Mouse (Mus musculus): ENCODE results near the gene Dnaaf5. TPM values are rescaled to one million over a fixed set of nuclear protein-coding genes. Genes with fewer than 3 reads are reported as not detected.

Gene Dnaaf5
- polyA plus RNA-seq, 1 experiment from 2014 or later, result 5.9 TPM

GRCm38 (mm10) chr5:139174556-139175547 is 24.8 kb downstream of the Dnaaf5 start:
- no peak for ATAC-seq (ENCODE audit: insufficient read depth, low FRiP score, low read depth)
- H3K36me3 ChIP-seq, result peaks cover 16% of the 10 kb centered on the region; the same call in 1 of the 2 replicates
- H3K27me3 ChIP-seq (replicated peaks), result no peaks in the 10 kb centered on the region
- H3K9ac ChIP-seq, result no peak overlapping the region
- WGBS, result 44% methylated on average over 10 of the region's 10 CpGs
- 0 out of 2 replicates have a peak, but pooled peaks cover 5% of the 10 kb centered on the region for H3K4me1 ChIP-seq
- H3K27ac ChIP-seq, result peak overlapping the region; percentile 35; the same call in 1 of the 2 replicates
- no peak overlapping the region for H3K4me3 ChIP-seq (replicated peaks)
- no peaks in the 10 kb centered on the region for H3K9me3 ChIP-seq
- H3K4me2 ChIP-seq, result no peak overlapping the region

GRCm38 (mm10) chr5:139178895-139179631 is 29.0 kb downstream of the Dnaaf5 start:
- Histone ChIP-seq H3K4me1 (0 out of 2 replicates have a peak, but pooled peaks cover 2% of the 10 kb centered on the region), H3K4me3 (replicated peaks) (no peak overlapping the region), H3K27me3 (replicated peaks) (no peaks in the 10 kb centered on the region), H3K4me2 (no peak overlapping the region), H3K9me3 (no peaks in the 10 kb centered on the region), H3K27ac (no peak overlapping the region), H3K9ac (no peak overlapping the region), H3K36me3 (0 out of 2 replicates have a peak, but pooled peaks cover 11% of the 10 kb centered on the region)
- ATAC-seq (ENCODE audit: insufficient read depth, low FRiP score, low read depth), result peak; percentile 77
- WGBS, result 25% methylated on average over 11 of the region's 11 CpGs

GRCm38 (mm10) chr5:139183131-139183530 is 33.1 kb downstream of the Dnaaf5 start:
- Histone ChIP-seq H3K27ac (no peak overlapping the region), H3K27me3 (replicated peaks) (no peaks in the 10 kb centered on the region), H3K4me3 (replicated peaks) (no peak overlapping the region), H3K9me3 (no peaks in the 10 kb centered on the region), H3K4me2 (no peak overlapping the region), H3K9ac (no peak overlapping the region), H3K4me1 (no peaks in the 10 kb centered on the region), H3K36me3 (peaks cover 27% of the 10 kb centered on the region)
- 94% methylated on average over 2 of the region's 2 CpGs for WGBS
- no peak for ATAC-seq (ENCODE audit: insufficient read depth, low FRiP score, low read depth)

- Histone ChIP-seq H3K27me3 (replicated peaks) (no peaks in the 10 kb centered on the region), H3K4me2 (no peak overlapping the region), H3K4me1 (no peaks in the 10 kb centered on the region), H3K9ac (no peak overlapping the region), H3K36me3 (peaks cover 27% of the 10 kb centered on the region), H3K27ac (no peak overlapping the region), H3K4me3 (replicated peaks) (no peak overlapping the region), H3K9me3 (no peaks in the 10 kb centered on the region)
- ATAC-seq (ENCODE audit: insufficient read depth, low FRiP score, low read depth), result no peak
- 90% methylated on average over 9 of the region's 9 CpGs for WGBS
Observed at GRCm38 (mm10) chr5:139183601-139184000, 33.6 kb downstream of the Dnaaf5 start.

DNA sequence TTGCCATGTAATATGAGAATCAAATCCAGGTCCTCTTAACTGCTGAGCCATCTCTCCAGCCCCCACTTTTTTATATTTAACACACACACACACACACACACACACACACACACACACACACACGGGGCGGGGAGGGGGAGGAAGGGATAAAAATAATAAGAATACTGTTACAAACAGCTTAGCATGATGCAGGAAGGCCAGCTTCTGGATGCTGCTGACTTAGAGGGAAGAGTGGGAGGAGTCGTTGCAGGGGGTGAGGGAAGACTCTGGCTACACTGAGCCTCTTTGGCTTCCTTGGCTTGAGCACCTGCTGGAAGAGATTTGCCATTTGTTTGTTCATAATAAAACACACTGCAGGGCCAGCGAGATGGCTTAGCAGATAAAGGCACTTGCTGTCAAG is 34.9 kb downstream of the Dnaaf5 start:
- no peaks in the 10 kb centered on the region for H3K27me3 ChIP-seq (replicated peaks)
- no peak overlapping the region for H3K27ac ChIP-seq
- H3K4me3 ChIP-seq (replicated peaks), result no peak overlapping the region
- H3K4me2 ChIP-seq, result no peak overlapping the region
- H3K36me3 ChIP-seq, result peaks cover 27% of the 10 kb centered on the region
- no peaks in the 10 kb centered on the region for H3K4me1 ChIP-seq
- WGBS, result 71% methylated on average over 4 of the region's 4 CpGs
- H3K9me3 ChIP-seq, result no peaks in the 10 kb centered on the region
- H3K9ac ChIP-seq, result no peak overlapping the region
- ATAC-seq (ENCODE audit: insufficient read depth, low FRiP score, low read depth), result no peak

- Histone ChIP-seq H3K27ac (no peak overlapping the region), H3K4me3 (replicated peaks) (no peak overlapping the region), H3K4me1 (no peaks in the 10 kb centered on the region), H3K9ac (no peak overlapping the region), H3K9me3 (no peaks in the 10 kb centered on the region), H3K27me3 (replicated peaks) (no peaks in the 10 kb centered on the region), H3K4me2 (no peak overlapping the region), H3K36me3 (peaks cover 12% of the 10 kb centered on the region; the same call in 1 of the 2 replicates)
- 89% methylated on average over 5 of the region's 5 CpGs for WGBS
- no peak for ATAC-seq (ENCODE audit: insufficient read depth, low FRiP score, low read depth)
Observed at GRCm38 (mm10) chr5:139189726-139190125, 39.7 kb downstream of the Dnaaf5 start.

- ATAC-seq (ENCODE audit: insufficient read depth, low FRiP score, low read depth), result no peak
- H3K36me3 ChIP-seq, result peaks cover 7% of the 10 kb centered on the region; the same call in 1 of the 2 replicates
- no peaks in the 10 kb centered on the region for H3K27me3 ChIP-seq (replicated peaks)
- no peak overlapping the region for H3K4me3 ChIP-seq (replicated peaks)
- no peaks in the 10 kb centered on the region for H3K9me3 ChIP-seq
- no peak overlapping the region for H3K9ac ChIP-seq
- H3K4me2 ChIP-seq, result no peak overlapping the region
- WGBS, result 73% methylated on average over 5 of the region's 5 CpGs
- H3K4me1 ChIP-seq, result no peaks in the 10 kb centered on the region
- H3K27ac ChIP-seq, result no peak overlapping the region
Observed at GRCm38 (mm10) chr5:139190958-139191357, 40.9 kb downstream of the Dnaaf5 start.

DNA sequence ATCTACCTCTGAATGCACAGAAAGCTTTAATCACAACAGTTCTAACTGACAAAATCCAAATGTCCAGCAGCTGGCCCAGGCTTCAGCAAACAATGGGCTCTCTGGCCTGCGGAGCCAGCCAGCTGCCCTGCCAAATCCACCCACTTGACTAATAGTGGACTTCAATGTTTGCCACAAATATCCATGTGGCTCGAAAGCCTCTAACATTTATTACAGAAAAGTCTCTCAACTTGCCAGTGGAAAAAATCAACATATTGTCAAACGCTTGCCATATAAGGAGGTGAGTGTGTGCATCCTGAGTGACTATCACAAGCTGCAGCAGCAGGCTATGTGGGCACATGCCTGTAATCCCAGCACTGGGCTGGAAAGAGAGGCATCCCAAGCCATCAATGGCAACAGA is 48.8 kb downstream of the Dnaaf5 start:
- no peaks in the 10 kb centered on the region for H3K27me3 ChIP-seq (replicated peaks)
- H3K4me2 ChIP-seq, result no peak overlapping the region
- H3K9ac ChIP-seq, result no peak overlapping the region
- 0 out of 2 replicates have a peak, but pooled peaks cover 4% of the 10 kb centered on the region for H3K36me3 ChIP-seq
- H3K9me3 ChIP-seq, result no peaks in the 10 kb centered on the region
- ATAC-seq (ENCODE audit: insufficient read depth, low FRiP score, low read depth), result no peak
- H3K27ac ChIP-seq, result no peak overlapping the region
- H3K4me3 ChIP-seq (replicated peaks), result no peak overlapping the region
- H3K4me1 ChIP-seq, result peaks cover 33% of the 10 kb centered on the region
- 57% methylated on average over 3 of the region's 3 CpGs for WGBS

DNA sequence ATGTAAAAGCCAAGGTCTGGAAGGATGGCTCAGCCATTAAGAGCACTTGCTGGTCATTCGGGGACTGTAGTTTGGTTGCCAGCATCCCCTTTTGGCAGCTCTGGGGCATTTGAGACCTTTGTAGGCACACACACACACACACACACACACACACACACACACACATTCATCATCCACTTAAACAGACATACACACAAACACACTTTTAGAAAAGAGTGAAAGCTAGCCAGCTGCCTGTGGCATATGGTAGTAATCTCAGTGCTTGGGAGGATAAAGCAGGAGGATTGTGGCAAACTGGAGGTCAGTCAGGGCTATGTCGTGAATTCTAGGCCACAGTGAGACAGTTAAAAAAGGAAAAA is 49.6 kb downstream of the Dnaaf5 start:
- H3K9me3 ChIP-seq, result no peaks in the 10 kb centered on the region
- peak overlapping the region; percentile 93 for H3K27ac ChIP-seq
- 0 out of 2 replicates have a peak, but pooled peaks cover 4% of the 10 kb centered on the region for H3K36me3 ChIP-seq
- peaks cover 33% of the 10 kb centered on the region for H3K4me1 ChIP-seq
- H3K4me2 ChIP-seq, result peak overlapping the region; percentile 67
- H3K4me3 ChIP-seq (replicated peaks), result peak overlapping the region; percentile 94
- no peaks in the 10 kb centered on the region for H3K27me3 ChIP-seq (replicated peaks)
- WGBS, result 41% methylated on average over 2 of the region's 2 CpGs
- 0 out of 2 replicates have a peak overlapping the region, but pooled peaks have one; percentile 16 for H3K9ac ChIP-seq
- ATAC-seq (ENCODE audit: insufficient read depth, low FRiP score, low read depth), result no peak

DNA sequence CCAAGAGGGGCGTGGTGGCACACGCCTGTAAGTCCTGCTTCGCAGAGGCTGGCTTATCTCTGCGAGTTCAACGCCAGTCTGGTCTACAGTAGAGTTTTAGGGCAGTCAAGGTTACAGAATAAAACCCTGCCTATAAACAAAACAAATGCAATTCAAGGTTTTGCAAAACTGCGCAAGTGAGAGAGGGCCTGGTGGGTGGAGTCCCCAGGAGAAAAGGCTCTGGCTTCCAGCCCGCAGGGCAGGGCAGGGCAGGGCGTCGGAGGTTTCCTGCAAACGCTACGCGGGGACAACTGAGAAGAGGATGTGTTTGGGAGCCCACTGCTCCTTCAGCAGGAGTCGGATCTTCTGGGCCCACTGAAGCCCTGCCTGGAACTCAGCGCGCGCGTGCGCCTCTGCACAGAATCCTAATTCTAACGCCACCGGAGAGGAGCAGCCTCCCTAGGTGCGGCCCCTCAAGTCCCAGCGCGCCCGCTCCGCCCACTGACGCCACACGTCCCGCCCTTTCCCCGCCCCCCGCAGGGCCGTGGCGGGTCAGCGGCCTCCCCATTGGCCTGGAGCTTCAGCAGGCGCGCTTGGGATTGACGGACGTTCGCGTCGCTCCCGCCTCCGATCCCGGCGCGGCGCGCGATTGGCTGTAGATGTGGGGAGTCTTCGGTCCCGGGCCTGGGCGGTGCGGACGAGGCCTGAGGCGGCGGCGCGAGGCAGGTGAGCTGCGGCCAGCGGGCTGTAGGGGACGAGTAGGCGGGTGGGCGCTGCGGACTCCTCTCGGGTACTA is 50.2 kb downstream of the Dnaaf5 start, which contains the start of gene Sun1:
Gene Sun1, plus strand, starts transcription at position 643 of the 775 bp plus-strand sequence.
- peak within 1 kb of the TSS; percentile 93 for H3K27ac ChIP-seq
- WGBS, result under 1% methylated on average over 61 of the region's 64 CpGs

More for the DNA sequence above, 50.2 kb downstream of the Dnaaf5 start, which contains the start of gene Sun1:
- ATAC-seq (ENCODE audit: insufficient read depth, low FRiP score, low read depth), result peak; percentile 99
- H3K9ac ChIP-seq, result peak within 1 kb of the TSS; percentile 80
- H3K9me3 ChIP-seq, result no peaks in the 10 kb centered on the region
- peak within 1 kb of the TSS; percentile 94 for H3K4me3 ChIP-seq (replicated peaks)
- H3K27me3 ChIP-seq (replicated peaks), result no peaks in the 10 kb centered on the region
- H3K36me3 ChIP-seq, result 0 out of 2 replicates have a peak, but pooled peaks cover 4% of the 10 kb centered on the region
- peaks cover 33% of the 10 kb centered on the region for H3K4me1 ChIP-seq
- H3K4me2 ChIP-seq, result peak within 1 kb of the TSS; percentile 77
